Mouse (Mus musculus) hindbrain, embryonic 10.5 days (tissue): Measurements from ENCODE around the gene Rnf7. TPM values are rescaled to one million over a fixed set of nuclear protein-coding genes. Genes with fewer than 3 reads are reported as not detected.

Experiments
- DNase-seq: peaks from one replicate; pipeline ENCODE4 v3.0.0-alpha.2; 2017; ENCODE audit warnings: low spot score
- H3K27ac ChIP-seq: fragments of 300-500 bp; sonication (generic); 2 replicates; pipeline ENCODE4 v1.5.1; 2016; ENCODE audit warnings: mild to moderate bottlenecking, moderate library complexity
- H3K27me3 ChIP-seq: fragments of 300-500 bp; sonication (generic); 2 replicates; pipeline ENCODE4 v1.6.1; 2016; ENCODE audit warnings: mild to moderate bottlenecking; ENCODE audit not compliant: poor library complexity, insufficient read depth, severe bottlenecking
- H3K36me3 ChIP-seq: fragments of 300-500 bp; sonication (generic); 2 replicates; pipeline ENCODE4 v1.6.1; 2016; ENCODE audit warnings: mild to moderate bottlenecking, moderate library complexity
- H3K4me1 ChIP-seq: fragments of 300-500 bp; sonication (generic); replicated peaks from 2 replicates; pipeline ENCODE4 v1.6.1; 2016; ENCODE audit warnings: mild to moderate bottlenecking
- H3K4me3 ChIP-seq: fragments of 300-500 bp; sonication (generic); 2 replicates; pipeline ENCODE4 v1.5.1; 2016; ENCODE audit warnings: mild to moderate bottlenecking, moderate library complexity
- H3K9me3 ChIP-seq: fragments of 300-500 bp; sonication (generic); 2 replicates; pipeline ENCODE4 v1.6.1; 2016; ENCODE audit warnings: mild to moderate bottlenecking, moderate library complexity
- WGBS: fragments of 180-500 bp; shearing (Covaris S2); methylation state at CpG from one replicate; pipeline ENCODE4 v1.1.7; 2016; 5-methylcytosine and 5-hydroxymethylcytosine counted together
- polyA plus RNA-seq: library from polyadenylated mRNA; unstranded; fragments of >200 nt; fragmentation: Nextera tagmentation; extraction: Ambion mirVana; gene quantifications from 2 replicates; pipeline ENCODE4 v1.2.1, GENCODE M21; 2016

Rnf7 gene
- polyA plus RNA-seq, 1 experiment from 2014 or later: 272 TPM

GRCm38 (mm10) chr9:96428336-96429046 is 50.0 kb downstream of the Rnf7 start:
- DNase-seq: no peak
- 89% methylated on average over 17 of the region's 17 CpGs for WGBS

GRCm38 (mm10) chr9:96424027-96424426 is 54.4 kb downstream of the Rnf7 start:
- Histone ChIP-seq H3K9me3 (no peaks in the 10 kb centered on the region), H3K4me3 (no peak overlapping the region), H3K36me3 (no peaks in the 10 kb centered on the region), H3K4me1 (no peaks in the 10 kb centered on the region), H3K27me3 (no peaks in the 10 kb centered on the region), H3K27ac (no peak overlapping the region)
- DNase-seq: no peak
- WGBS: 44% methylated on average over 8 of the region's 8 CpGs

More at GRCm38 (mm10) chr9:96428336-96429046, 50.0 kb downstream of the Rnf7 start:
- no peak overlapping the region for H3K27ac ChIP-seq
- no peaks in the 10 kb centered on the region for H3K36me3 ChIP-seq
- H3K4me1 ChIP-seq: no peaks in the 10 kb centered on the region
- no peak overlapping the region for H3K4me3 ChIP-seq
- H3K9me3 ChIP-seq: no peaks in the 10 kb centered on the region
- H3K27me3 ChIP-seq: no peaks in the 10 kb centered on the region

Other genes starting within 250 kb of the Rnf7 start
- 162 and 177 TPM in 2 replicates for gene Atp1b3, start 114.2 kb downstream of the Rnf7 start, polyA plus RNA-seq
- 0.07 and 0.37 TPM in 2 replicates for gene Gm28729, start 46.6 kb upstream of the Rnf7 start, polyA plus RNA-seq
- gene Rasa2, start 152.9 kb upstream of the Rnf7 start, polyA plus RNA-seq: 12.3 and 14.9 TPM in 2 replicates